Comparison of ENCODE assay signal across 10 mouse cellular contexts in genomic region chr16:75093163-75093562, GRCm38 (mm10).
DNase-seq lines count a peak whose midpoint lies in the region; ATAC-seq lines count a peak whose summit lies in the region.
"Had no signal": no experiment of that assay in that cellular context is flagged by ENCODE, and none has a peak within 500 bp of the region (broad histone marks: within the 10 kb centered on the region; RNA-seq: fewer than 3 reads in every experiment).

No protein-coding gene starts in this region.

- H3K27me3 ChIP-seq in heart, embryonic 16.5 days (ENCODE audit: control insufficient read depth, insufficient read depth, low read length): no peaks in the 10 kb centered on the region
- no peaks in the 10 kb centered on the region for H3K27me3 ChIP-seq in hindbrain, embryonic 12.5 days
- 0 out of 2 replicates have a peak, but pooled peaks cover 3% of the 10 kb centered on the region for H3K27me3 ChIP-seq in midbrain, embryonic 14.5 days (ENCODE audit: control insufficient read depth, insufficient read depth, low read length)

- no peak for ATAC-seq in heart, embryonic 16.5 days (replicated peaks; ENCODE audit: extremely low read depth, insufficient read depth, low FRiP score)
- ATAC-seq in hindbrain, embryonic 12.5 days (ENCODE audit: low FRiP score): no peak
- no peak; the same call in 1 of the 2 replicates for ATAC-seq in midbrain, embryonic 14.5 days (ENCODE audit: low FRiP score, low TSS enrichment)

- H3K4me3 ChIP-seq in heart, embryonic 16.5 days (ENCODE audit: low read length): peak overlapping the region; percentile 41
- H3K4me3 ChIP-seq in hindbrain, embryonic 12.5 days: no peak overlapping the region
- H3K4me3 ChIP-seq in midbrain, embryonic 14.5 days (replicated peaks; ENCODE audit: low read depth, low read length): peak overlapping the region; percentile 33

- no peak for DNase-seq in heart, adult 8-10 months (ENCODE audit: low spot score)
- peak; percentile 27 for DNase-seq in embryo, embryonic 10 days (ENCODE audit: low spot score)
- peak; percentile 38 for DNase-seq in midbrain, embryonic 14.5 days
- no peak for DNase-seq in thymus, postnatal 10 days (ENCODE audit: low spot score in 2 of 2)
- DNase-seq in left cerebral cortex, adult 11 months (ENCODE audit: low spot score): no peak
- DNase-seq in cerebellum, postnatal 36 days: no peak
- DNase-seq: kidney, postnatal 14 days had no signal

- H3K9me3 ChIP-seq in heart, embryonic 16.5 days (replicated peaks; ENCODE audit: control insufficient read depth, low read length): no peaks in the 10 kb centered on the region
- H3K9me3 ChIP-seq in hindbrain, embryonic 12.5 days (replicated peaks): no peaks in the 10 kb centered on the region
- H3K9me3 ChIP-seq in midbrain, embryonic 14.5 days (ENCODE audit: control insufficient read depth, low read length): no peaks in the 10 kb centered on the region

- H3K9ac ChIP-seq in heart, embryonic 16.5 days (ENCODE audit: low read length): no peak overlapping the region
- H3K9ac ChIP-seq in hindbrain, embryonic 12.5 days: no peak overlapping the region; the same call in 1 of the 2 replicates
- H3K9ac ChIP-seq in midbrain, embryonic 14.5 days (replicated peaks; ENCODE audit: low read length): peak overlapping the region; percentile 42

- 44% methylated on average over 6 of the region's 6 CpGs for WGBS in heart, embryonic 16.5 days
- WGBS in hindbrain, embryonic 12.5 days: 39% methylated on average over 6 of the region's 6 CpGs
- WGBS in midbrain, embryonic 14.5 days: 16% methylated on average over 6 of the region's 6 CpGs

- H3K4me2 ChIP-seq in heart, embryonic 16.5 days (ENCODE audit: low read depth, low read length): peak overlapping the region; percentile 57
- H3K4me2 ChIP-seq in hindbrain, embryonic 12.5 days (replicated peaks): peak overlapping the region; percentile 46
- peak overlapping the region; percentile 64 for H3K4me2 ChIP-seq in midbrain, embryonic 14.5 days (ENCODE audit: low read length)

- H3K27ac ChIP-seq in heart, embryonic 16.5 days (ENCODE audit: low read length): no peak overlapping the region
- no peak overlapping the region for H3K27ac ChIP-seq in hindbrain, embryonic 12.5 days
- H3K27ac ChIP-seq in midbrain, embryonic 14.5 days (replicated peaks; ENCODE audit: low read depth, low read length): no peak overlapping the region
- H3K27ac ChIP-seq: macrophage had no signal

- H3K4me1 ChIP-seq in heart, embryonic 16.5 days (ENCODE audit: control insufficient read depth, insufficient read depth, low read length): peaks cover 3% of the 10 kb centered on the region; the same call in 1 of the 2 replicates
- peaks cover 8% of the 10 kb centered on the region for H3K4me1 ChIP-seq in hindbrain, embryonic 12.5 days
- H3K4me1 ChIP-seq in midbrain, embryonic 14.5 days (ENCODE audit: control insufficient read depth, insufficient read depth, low read length): peaks cover 16% of the 10 kb centered on the region

- H3K36me3 ChIP-seq in heart, embryonic 16.5 days (ENCODE audit: control insufficient read depth, insufficient read depth): no peaks in the 10 kb centered on the region
- H3K36me3 ChIP-seq in hindbrain, embryonic 12.5 days: no peaks in the 10 kb centered on the region
- H3K36me3 ChIP-seq in midbrain, embryonic 14.5 days (ENCODE audit: control insufficient read depth, insufficient read depth, low read length): no peaks in the 10 kb centered on the region

Comparison
In these comparisons a context has a peak if more than half of its experiments do, and no peak if none do; other contexts are left out.
1. DNase-seq: peak in embryo, embryonic 10 days (single experiment) and midbrain, embryonic 14.5 days (single experiment); none in heart, adult 8-10 months (single experiment), thymus, postnatal 10 days (0 of 2), left cerebral cortex, adult 11 months (single experiment) and cerebellum, postnatal 36 days (0 of 2).
2. Peak in every context shown above with its lines, with median percentiles within 50 percentile points of each other: H3K4me2 ChIP-seq.